Comparison of ENCODE assay signal across 26 mouse cellular contexts in the genomic region with DNA sequence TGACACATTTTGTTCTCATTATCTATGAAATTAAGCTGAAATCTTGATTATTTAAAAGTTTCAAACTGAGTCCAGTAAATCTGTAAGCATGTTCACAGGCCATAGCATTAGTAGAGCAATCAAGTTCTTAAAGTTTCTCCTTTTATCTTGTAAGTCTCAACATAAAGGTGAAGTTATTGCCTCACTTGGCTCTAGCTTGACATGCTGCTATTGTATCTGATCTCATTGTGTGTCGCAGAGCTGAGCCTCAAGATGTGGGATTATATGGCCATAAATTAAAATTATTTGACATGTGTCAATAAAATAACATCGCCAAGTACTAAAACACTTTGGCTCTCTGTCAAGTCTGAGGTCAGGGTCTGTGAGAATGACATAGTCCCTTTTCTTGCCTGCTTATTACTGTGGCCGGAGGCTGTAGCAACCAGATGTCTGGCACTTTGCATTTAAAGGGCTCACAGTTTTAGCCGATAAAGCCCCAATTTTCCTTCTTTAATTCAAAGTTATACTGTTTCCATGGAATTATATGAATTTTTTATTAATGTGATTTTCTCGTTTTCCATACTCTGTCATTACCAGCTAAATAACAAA.
A peak's percentile ranks its signal among the peaks of the same experiment; 100 is the strongest.
DNase-seq lines count a peak whose midpoint lies in the region; ATAC-seq and TF ChIP-seq lines count a peak whose summit lies in the region.
"Had no signal": no experiment of that assay in that cellular context is flagged by ENCODE, and none has a peak within 500 bp of the region (broad histone marks: within the 10 kb centered on the region; RNA-seq: fewer than 3 reads in every experiment).

No protein-coding gene starts in this region.

- H3K9me3 ChIP-seq in intestine, embryonic 14.5 days (ENCODE audit: control insufficient read depth, low read length), result no peaks in the 10 kb centered on the region
- no peaks in the 10 kb centered on the region for H3K9me3 ChIP-seq in intestine, postnatal 0 days (ENCODE audit: control insufficient read depth)
- no peaks in the 10 kb centered on the region for H3K9me3 ChIP-seq in lung, embryonic 14.5 days (ENCODE audit: low read depth, low read length)
- H3K9me3 ChIP-seq in lung, postnatal 0 days (ENCODE audit: low read length), result no peaks in the 10 kb centered on the region
- H3K9me3 ChIP-seq in limb, embryonic 12.5 days, result no peaks in the 10 kb centered on the region
- H3K9me3 ChIP-seq in limb, embryonic 14.5 days (ENCODE audit: control insufficient read depth, low read length), result no peaks in the 10 kb centered on the region
- H3K9me3 ChIP-seq: embryonic facial prominence, embryonic 10.5 days; embryonic facial prominence, embryonic 12.5 days; forebrain, embryonic 13.5 days; forebrain, embryonic 15.5 days; G1E had no signal

- no peak overlapping the region for H3K9ac ChIP-seq in intestine, embryonic 14.5 days (ENCODE audit: low read length)
- no peak overlapping the region for H3K9ac ChIP-seq in intestine, postnatal 0 days (ENCODE audit: low read depth, low read length)
- no peak overlapping the region for H3K9ac ChIP-seq in lung, embryonic 14.5 days
- no peak overlapping the region for H3K9ac ChIP-seq in lung, postnatal 0 days (replicated peaks; ENCODE audit: low read depth)
- H3K9ac ChIP-seq in limb, embryonic 12.5 days (replicated peaks), result no peak overlapping the region
- no peak overlapping the region for H3K9ac ChIP-seq in limb, embryonic 14.5 days (ENCODE audit: low read depth, low read length, severe bottlenecking)
- H3K9ac ChIP-seq: embryonic facial prominence, embryonic 12.5 days; forebrain, embryonic 13.5 days; forebrain, embryonic 15.5 days had no signal

- ATAC-seq in intestine, embryonic 14.5 days (replicated peaks; ENCODE audit: low FRiP score, low TSS enrichment, low read depth), result peak; percentile 74; the same call in 1 of the 2 replicates
- no peak for ATAC-seq in intestine, postnatal 0 days
- ATAC-seq in lung, embryonic 14.5 days (ENCODE audit: insufficient read depth), result no peak
- ATAC-seq in lung, postnatal 0 days, result no peak
- ATAC-seq in limb, embryonic 12.5 days (ENCODE audit: insufficient number of reproducible peaks, insufficient read depth, low FRiP score, low TSS enrichment, low read depth), result peak; percentile 85; the same call in 1 of the 2 replicates
- peak; percentile 75 for ATAC-seq in limb, embryonic 14.5 days (ENCODE audit: low FRiP score, low read depth)
- ATAC-seq: activated CD4-positive, CD25-positive, alpha-beta regulatory T cell, adult 4 months; CD4-positive, CD25-positive, alpha-beta regulatory T cell, adult 4 months; forebrain, embryonic 13.5 days; forebrain, embryonic 15.5 days; Patski had no signal

- TF ChIP-seq EP300 in lung, postnatal 0 days (IDR thresholded peaks at IDR 0.05), result no peak

- no peak for DNase-seq in intestine, embryonic 14.5 days (ENCODE audit: low spot score)
- peak; percentile 7 for DNase-seq in lung, embryonic 14.5 days
- DNase-seq in lung, postnatal 0 days (ENCODE audit: low spot score), result no peak
- peak; percentile 83 for DNase-seq in limb, embryonic 14.5 days (ENCODE audit: low spot score)
- DNase-seq in cerebellum, adult 11 months, result no peak
- DNase-seq in thymus, adult 2 months, result no peak
- DNase-seq: adrenal gland, adult 8-10 months; adrenal gland, postnatal 14 days; adrenal gland, postnatal 36 days; B cell, adult 2 months; cerebellum, adult 18-20 months; cerebellum, adult 8-10 months; cerebellum, adult 9-11 months; cerebellum, postnatal 14 days; cerebellum, postnatal 36 days had no signal

- no peaks in the 10 kb centered on the region for H3K27me3 ChIP-seq in intestine, embryonic 14.5 days (replicated peaks; ENCODE audit: control insufficient read depth, insufficient read depth, low read length)
- no peaks in the 10 kb centered on the region for H3K27me3 ChIP-seq in intestine, postnatal 0 days (replicated peaks; ENCODE audit: control insufficient read depth, insufficient read depth, low read length)
- no peaks in the 10 kb centered on the region for H3K27me3 ChIP-seq in lung, embryonic 14.5 days (ENCODE audit: insufficient read depth, low read length)
- H3K27me3 ChIP-seq in lung, postnatal 0 days (replicated peaks; ENCODE audit: insufficient read depth, low read length), result no peaks in the 10 kb centered on the region
- H3K27me3 ChIP-seq in limb, embryonic 12.5 days, result no peaks in the 10 kb centered on the region
- no peaks in the 10 kb centered on the region for H3K27me3 ChIP-seq in limb, embryonic 14.5 days (ENCODE audit: control insufficient read depth, insufficient read depth, low read length)
- H3K27me3 ChIP-seq in thymus, adult 2 months (ENCODE audit: control insufficient read depth, insufficient read depth, low read length), result no peaks in the 10 kb centered on the region
- H3K27me3 ChIP-seq: CH12.LX; embryonic facial prominence, embryonic 12.5 days; forebrain, embryonic 13.5 days; forebrain, embryonic 15.5 days; Patski had no signal

- H3K4me3 ChIP-seq in intestine, embryonic 14.5 days (ENCODE audit: low read depth, low read length), result no peak overlapping the region
- no peak overlapping the region for H3K4me3 ChIP-seq in intestine, postnatal 0 days (ENCODE audit: low read depth, low read length)
- H3K4me3 ChIP-seq in lung, embryonic 14.5 days (ENCODE audit: low read depth, low read length), result no peak overlapping the region
- H3K4me3 ChIP-seq in lung, postnatal 0 days (ENCODE audit: low read depth, low read length), result no peak overlapping the region
- H3K4me3 ChIP-seq in limb, embryonic 12.5 days (replicated peaks), result no peak overlapping the region
- H3K4me3 ChIP-seq in limb, embryonic 14.5 days (replicated peaks; ENCODE audit: low read length), result no peak overlapping the region
- H3K4me3 ChIP-seq in thymus, adult 2 months (ENCODE audit: control insufficient read depth, insufficient read depth, low read length), result no peak overlapping the region
- H3K4me3 ChIP-seq: embryonic facial prominence, embryonic 10.5 days; embryonic facial prominence, embryonic 12.5 days; forebrain, embryonic 13.5 days; forebrain, embryonic 15.5 days had no signal

- no peak for TF ChIP-seq CTCF in intestine, postnatal 0 days (IDR thresholded peaks at IDR 0.05; ENCODE audit: low read depth)
- TF ChIP-seq CTCF in lung, embryonic 14.5 days (IDR thresholded peaks at IDR 0.05; ENCODE audit: low read depth), result no peak
- no peak for TF ChIP-seq CTCF in lung, postnatal 0 days (IDR thresholded peaks at IDR 0.05)
- TF ChIP-seq CTCF in thymus, adult 2 months (IDR thresholded peaks at IDR 0.05; ENCODE audit: borderline replicate concordance, control insufficient read depth, extremely low read depth, insufficient read depth, low read length, poor library complexity), result no peak

- H3K4me2 ChIP-seq in intestine, embryonic 14.5 days (ENCODE audit: low read length), result no peak overlapping the region
- H3K4me2 ChIP-seq in intestine, postnatal 0 days (replicated peaks; ENCODE audit: low read depth), result no peak overlapping the region
- H3K4me2 ChIP-seq in lung, embryonic 14.5 days, result no peak overlapping the region
- H3K4me2 ChIP-seq in lung, postnatal 0 days (replicated peaks; ENCODE audit: low read depth, low read length), result no peak overlapping the region
- H3K4me2 ChIP-seq in limb, embryonic 12.5 days, result no peak overlapping the region
- no peak overlapping the region for H3K4me2 ChIP-seq in limb, embryonic 14.5 days (replicated peaks; ENCODE audit: low read depth, low read length, severe bottlenecking)
- H3K4me2 ChIP-seq: embryonic facial prominence, embryonic 12.5 days; forebrain, embryonic 13.5 days; forebrain, embryonic 15.5 days had no signal

- H3K27ac ChIP-seq in intestine, embryonic 14.5 days (ENCODE audit: low read depth), result no peak overlapping the region
- no peak overlapping the region for H3K27ac ChIP-seq in intestine, postnatal 0 days (ENCODE audit: low read depth, low read length)
- H3K27ac ChIP-seq in lung, embryonic 14.5 days (ENCODE audit: low read depth), result no peak overlapping the region
- H3K27ac ChIP-seq in lung, postnatal 0 days (ENCODE audit: low read length), result no peak overlapping the region
- H3K27ac ChIP-seq in limb, embryonic 12.5 days, result no peak overlapping the region
- no peak overlapping the region for H3K27ac ChIP-seq in limb, embryonic 14.5 days (replicated peaks; ENCODE audit: low read depth, low read length)
- no peak overlapping the region for H3K27ac ChIP-seq in thymus, adult 2 months (ENCODE audit: control insufficient read depth, insufficient read depth, low read length)
- H3K27ac ChIP-seq: embryonic facial prominence, embryonic 10.5 days; embryonic facial prominence, embryonic 12.5 days; forebrain, embryonic 13.5 days; forebrain, embryonic 15.5 days had no signal

- H3K4me1 ChIP-seq in intestine, embryonic 14.5 days (replicated peaks; ENCODE audit: control insufficient read depth, insufficient read depth, low read length), result no peaks in the 10 kb centered on the region
- no peaks in the 10 kb centered on the region for H3K4me1 ChIP-seq in intestine, postnatal 0 days (replicated peaks; ENCODE audit: control insufficient read depth, insufficient read depth, low read length)
- no peaks in the 10 kb centered on the region for H3K4me1 ChIP-seq in lung, embryonic 14.5 days (ENCODE audit: insufficient read depth)
- no peaks in the 10 kb centered on the region for H3K4me1 ChIP-seq in lung, postnatal 0 days (ENCODE audit: insufficient read depth, low read depth, low read length)
- no peaks in the 10 kb centered on the region; the same call in none of the 2 replicates for H3K4me1 ChIP-seq in limb, embryonic 12.5 days (replicated peaks)
- peaks cover 10% of the 10 kb centered on the region for H3K4me1 ChIP-seq in limb, embryonic 14.5 days (ENCODE audit: control insufficient read depth, insufficient read depth, low read length)
- no peaks in the 10 kb centered on the region for H3K4me1 ChIP-seq in thymus, adult 2 months (replicated peaks; ENCODE audit: control insufficient read depth, insufficient read depth, low read length)
- H3K4me1 ChIP-seq: embryonic facial prominence, embryonic 10.5 days; embryonic facial prominence, embryonic 12.5 days; forebrain, embryonic 13.5 days; forebrain, embryonic 15.5 days had no signal

- H3K36me3 ChIP-seq in intestine, embryonic 14.5 days (ENCODE audit: control insufficient read depth, insufficient read depth, low read length), result no peaks in the 10 kb centered on the region
- H3K36me3 ChIP-seq in intestine, postnatal 0 days (ENCODE audit: control insufficient read depth, insufficient read depth), result no peaks in the 10 kb centered on the region
- no peaks in the 10 kb centered on the region for H3K36me3 ChIP-seq in lung, embryonic 14.5 days (ENCODE audit: insufficient read depth)
- no peaks in the 10 kb centered on the region for H3K36me3 ChIP-seq in lung, postnatal 0 days (ENCODE audit: insufficient read depth, low read length)
- no peaks in the 10 kb centered on the region for H3K36me3 ChIP-seq in limb, embryonic 12.5 days
- H3K36me3 ChIP-seq in limb, embryonic 14.5 days (ENCODE audit: control insufficient read depth, insufficient read depth, low read length), result no peaks in the 10 kb centered on the region
- H3K36me3 ChIP-seq in thymus, adult 2 months (ENCODE audit: control insufficient read depth, insufficient read depth, low read length), result no peaks in the 10 kb centered on the region
- H3K36me3 ChIP-seq: embryonic facial prominence, embryonic 10.5 days; embryonic facial prominence, embryonic 12.5 days; forebrain, embryonic 15.5 days; G1E had no signal

- 55% methylated on average over 5 of the region's 5 CpGs for WGBS in intestine, embryonic 14.5 days
- 35% methylated on average over 5 of the region's 5 CpGs for WGBS in intestine, postnatal 0 days
- 53% methylated on average over 5 of the region's 5 CpGs for WGBS in lung, embryonic 14.5 days
- 62% methylated on average over 5 of the region's 5 CpGs for WGBS in lung, postnatal 0 days
- 35% methylated on average over 5 of the region's 5 CpGs for WGBS in limb, embryonic 12.5 days
- 28% methylated on average over 5 of the region's 5 CpGs for WGBS in limb, embryonic 14.5 days
- 85% methylated on average over 5 of the region's 5 CpGs for WGBS in thymus, adult 2 months

- TF ChIP-seq POLR2A in limb, embryonic 14.5 days (IDR thresholded peaks at IDR 0.05; ENCODE audit: borderline replicate concordance, extremely low read depth, insufficient read depth, insufficient read length), result no peak
- TF ChIP-seq POLR2A in thymus, adult 2 months (IDR thresholded peaks at IDR 0.05; ENCODE audit: control insufficient read depth, extremely low read depth, insufficient read depth, low read length, poor library complexity), result no peak

Comparison
In these comparisons a context has a peak if more than half of its experiments do, and no peak if none do; other contexts are left out.
1. ATAC-seq: peak in intestine, embryonic 14.5 days (single experiment), limb, embryonic 12.5 days (single experiment) and limb, embryonic 14.5 days (single experiment); none in intestine, postnatal 0 days (single experiment), lung, embryonic 14.5 days (single experiment) and lung, postnatal 0 days (single experiment).
2. DNase-seq: peak in lung, embryonic 14.5 days (single experiment) and limb, embryonic 14.5 days (single experiment); none in intestine, embryonic 14.5 days (single experiment), lung, postnatal 0 days (single experiment), cerebellum, adult 11 months (single experiment) and thymus, adult 2 months (single experiment).